Mouse (Mus musculus) C2C12 (cell line): ENCODE measurements around the gene Ppih.

Experiments
- CEBPB ChIP-seq: IDR thresholded peaks from one replicate; pipeline ENCODE4 v1.6.1; 2011; ENCODE audit warnings: low read depth, mild to moderate bottlenecking, control low read depth, moderate library complexity
- CTCF ChIP-seq: IDR thresholded peaks from one replicate; pipeline ENCODE4 v1.5.1; 2011; ENCODE audit not compliant: control insufficient read depth, insufficient read depth, insufficient read length
- MAX ChIP-seq: IDR thresholded peaks from one replicate; pipeline ENCODE4 v1.6.1; 2011; ENCODE audit warnings: mild to moderate bottlenecking, control low read depth
- MYOG ChIP-seq: IDR thresholded peaks from one replicate; pipeline ENCODE4 v1.6.1; 2011; ENCODE audit not compliant: control insufficient read depth, insufficient read length; ENCODE audit errors: extremely low read depth
- USF1 ChIP-seq: IDR thresholded peaks from one replicate; pipeline ENCODE4 v1.6.1; 2011; ENCODE audit warnings: low read depth, mild to moderate bottlenecking, control low read depth, moderate library complexity

GRCm38 (mm10) chr4:119362231-119362630, 41.9 kb upstream of the Ppih start:
- TF ChIP-seq CTCF (no peak), USF1 (no peak), MYOG (no peak), MAX (no peak), CEBPB (no peak)
